Mouse (Mus musculus): Measurements from ENCODE around the gene Olfr155. TPM values are rescaled to one million over a fixed set of nuclear protein-coding genes. Genes with fewer than 3 reads are reported as not detected.

Gene Olfr155
- polyA plus RNA-seq (2012; fragmentation: generic; extraction: Trizol) = not detected

GRCm38 (mm10) chr4:43851265-43851664 is at the start of gene Olfr155:
TSS of gene Olfr155 (plus strand) at chr4:43851565.

GRCm38 (mm10) chr4:43823845-43824337 is 27.5 kb upstream of the Olfr155 start, which contains the start of gene Olfr156:
TSS of gene Olfr156 (minus strand) at chr4:43823895.

GRCm38 (mm10) chr4:43840101-43840500 is 11.3 kb upstream of the Olfr155 start, which contains the start of gene Olfr157:
TSS of gene Olfr157 (minus strand) at chr4:43840201.

GRCm38 (mm10) chr4:43875160-43875918 is 24.0 kb downstream of the Olfr155 start, which contains the start of gene Reck:
TSS of gene Reck (plus strand) at chr4:43875530.

Other genes with a start within 250 kb of the Olfr155 start
- gene Npr2, start 219.6 kb upstream of the Olfr155 start, polyA plus RNA-seq (2012; fragmentation: generic; extraction: Trizol) = 10 to 100 TPM in 1 of 2 experiments, 1 to 10 TPM in 1; 5.4 to 63.4 TPM
- under 1 TPM; 0.02 to 0.26 TPM for gene Spag8, start 198.0 kb upstream of the Olfr155 start, polyA plus RNA-seq (2012; fragmentation: generic; extraction: Trizol)
- gene Hint2, start 195.1 kb upstream of the Olfr155 start, polyA plus RNA-seq (2012; fragmentation: generic; extraction: Trizol) = 100 to 1,000 TPM in 1 of 2 experiments, 10 to 100 TPM in 1; 99.0 to 148 TPM
- 1 to 10 TPM in 1 of 2 experiments, under 1 TPM in 1; 0.16 to 3.7 TPM for gene Tmem8b, start 182.6 kb upstream of the Olfr155 start, polyA plus RNA-seq (2012; fragmentation: generic; extraction: Trizol)
- 1 to 10 TPM; 3.9 to 6.0 TPM for gene Fam221b, start 182.4 kb upstream of the Olfr155 start, polyA plus RNA-seq (2012; fragmentation: generic; extraction: Trizol)
- under 1 TPM in 1 of 2 experiments, not detected in 1; 0.01 TPM for gene Olfr70, start 150.8 kb upstream of the Olfr155 start, polyA plus RNA-seq (2012; fragmentation: generic; extraction: Trizol)
- gene Olfr71, start 141.3 kb upstream of the Olfr155 start, polyA plus RNA-seq (2012; fragmentation: generic; extraction: Trizol) = not detected
- gene Hrct1, start 124.4 kb upstream of the Olfr155 start, polyA plus RNA-seq (2012; fragmentation: generic; extraction: Trizol) = 1 to 10 TPM; 2.0 to 2.5 TPM
- under 1 TPM; 0.01 to 0.02 TPM for gene Spaar, start 121.5 kb upstream of the Olfr155 start, polyA plus RNA-seq (2012; fragmentation: generic; extraction: Trizol)
- not detected for gene Olfr159, start 80.6 kb upstream of the Olfr155 start, polyA plus RNA-seq (2012; fragmentation: generic; extraction: Trizol)
- not detected for gene Olfr156, start 27.7 kb upstream of the Olfr155 start, polyA plus RNA-seq (2012; fragmentation: generic; extraction: Trizol)
- not detected for gene Olfr157, start 11.4 kb upstream of the Olfr155 start, polyA plus RNA-seq (2012; fragmentation: generic; extraction: Trizol)
- gene Reck, start 24.0 kb downstream of the Olfr155 start, polyA plus RNA-seq (2012; fragmentation: generic; extraction: Trizol) = 1 to 10 TPM in 1 of 2 experiments, under 1 TPM in 1; 0.06 to 6.3 TPM
- gene Glipr2, start 105.8 kb downstream of the Olfr155 start, polyA plus RNA-seq (2012; fragmentation: generic; extraction: Trizol) = 10 to 100 TPM; 45.6 to 68.0 TPM
- under 1 TPM in 1 of 2 experiments, not detected in 1; 0.09 TPM for gene Ccin, start 131.9 kb downstream of the Olfr155 start, polyA plus RNA-seq (2012; fragmentation: generic; extraction: Trizol)
- 100 to 1,000 TPM; 487 to 576 TPM for gene Clta, start 152.9 kb downstream of the Olfr155 start, polyA plus RNA-seq (2012; fragmentation: generic; extraction: Trizol)
- 10 to 100 TPM; 23.0 to 24.6 TPM for gene Gne, start 232.6 kb downstream of the Olfr155 start, polyA plus RNA-seq (2012; fragmentation: generic; extraction: Trizol)